Mouse (Mus musculus): ENCODE results near the gene Vmn1r63. TPM values are rescaled to one million over a fixed set of nuclear protein-coding genes. Genes with fewer than 3 reads are reported as not detected.

The Vmn1r63 gene
- not detected in 2 replicates for polyA plus RNA-seq (2012; rRNA removed)

GRCm38 (mm10) chr7:5805345-5805744 is at the start of gene Vmn1r63:
Gene Vmn1r63 (minus strand): TSS chr7:5805445.

Other genes with a start within 250 kb of the Vmn1r63 start
- gene Vmn1r61, start 192.2 kb downstream of the Vmn1r63 start, polyA plus RNA-seq (2012; rRNA removed), result not detected in 2 replicates
- not detected in 2 replicates for gene Vmn1r62, start 131.8 kb downstream of the Vmn1r63 start, polyA plus RNA-seq (2012; rRNA removed)
- gene Vmn1r64, start 79.1 kb upstream of the Vmn1r63 start, polyA plus RNA-seq (2012; rRNA removed), result not detected in 2 replicates
- not detected in 2 replicates for gene Vmn1r65, start 205.6 kb upstream of the Vmn1r63 start, polyA plus RNA-seq (2012; rRNA removed)
- gene Nlrp4c, start 239.7 kb upstream of the Vmn1r63 start, polyA plus RNA-seq (2012; rRNA removed), result 0.03 TPM in 1 of 2 replicates, not detected in the other